ENCODE assay signal across 10 mouse cellular contexts in the genomic region with DNA sequence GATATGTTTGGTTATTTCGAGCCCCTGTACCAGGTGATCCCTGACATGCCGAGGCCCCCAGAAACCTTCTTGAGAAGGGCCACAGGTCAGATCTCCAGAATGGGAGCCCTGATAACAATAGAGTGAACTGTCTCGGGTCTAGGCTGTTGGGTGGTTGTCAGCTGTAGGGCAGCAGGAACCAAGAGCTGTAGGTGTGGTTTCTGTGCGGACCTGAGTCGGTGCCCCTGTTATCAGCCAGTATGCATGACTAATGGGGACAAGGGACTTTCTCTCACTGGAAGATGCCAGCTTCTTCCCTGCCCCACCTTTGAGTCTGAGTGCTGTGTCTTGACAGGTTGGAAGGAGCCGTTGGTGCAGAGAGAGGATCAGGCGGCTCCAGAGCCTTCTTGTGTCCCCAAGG. TPM values are rescaled to one million over a fixed set of nuclear protein-coding genes. Genes with fewer than 3 reads are reported as not detected.
A peak's percentile ranks its signal among the peaks of the same experiment; 100 is the strongest.
DNase-seq lines count a peak whose midpoint lies in the region; ATAC-seq lines count a peak whose summit lies in the region.
"Had no signal": no experiment of that assay in that cellular context is flagged by ENCODE, and none has a peak within 500 bp of the region (broad histone marks: within the 10 kb centered on the region; RNA-seq: fewer than 3 reads in every experiment).

No protein-coding gene starts in this region.

- peaks cover 37% of the 10 kb centered on the region for H3K4me1 ChIP-seq in kidney, embryonic 16.5 days (ENCODE audit: insufficient read depth, low read length)
- H3K4me1 ChIP-seq in brown adipose tissue, adult 24 weeks (ENCODE audit: control insufficient read depth, insufficient read depth, insufficient read length, low read length): peaks cover 7% of the 10 kb centered on the region

- no peak for DNase-seq in kidney, postnatal 14 days
- DNase-seq in right cerebral cortex, adult 2 months (ENCODE audit: low spot score in 2 of 2): no peak
- DNase-seq in layer of hippocampus, adult 18-20 months (ENCODE audit: low spot score in 2 of 2): no peak

- no peaks in the 10 kb centered on the region for H3K9me3 ChIP-seq in kidney, embryonic 16.5 days (ENCODE audit: low read length)
- H3K9me3 ChIP-seq: limb, embryonic 15.5 days; midbrain, embryonic 15.5 days had no signal

- H3K4me2 ChIP-seq in kidney, embryonic 16.5 days (replicated peaks; ENCODE audit: low read depth, low read length): peak overlapping the region; percentile 11; the same call in 1 of the 2 replicates
- H3K4me2 ChIP-seq: limb, embryonic 15.5 days; midbrain, embryonic 15.5 days had no signal

- H3K4me3 ChIP-seq in kidney, embryonic 16.5 days (ENCODE audit: low read length): no peak overlapping the region
- H3K4me3 ChIP-seq in brown adipose tissue, adult 24 weeks (ENCODE audit: insufficient read depth, low read depth, low read length): peak overlapping the region; percentile 66; the same call in 1 of the 2 replicates
- H3K4me3 ChIP-seq: limb, embryonic 15.5 days; midbrain, embryonic 15.5 days had no signal

- H3K27ac ChIP-seq in kidney, embryonic 16.5 days (ENCODE audit: low read length): no peak overlapping the region
- H3K27ac ChIP-seq in brown adipose tissue, adult 24 weeks (replicated peaks; ENCODE audit: low read depth, low read length): peak overlapping the region; percentile 6; the same call in 1 of the 2 replicates
- H3K27ac ChIP-seq: limb, embryonic 15.5 days; midbrain, embryonic 15.5 days had no signal

- ATAC-seq in kidney, embryonic 16.5 days (ENCODE audit: low FRiP score, low TSS enrichment): no peak
- ATAC-seq in erythroid progenitor cell, adult 5-6 weeks (replicated peaks; ENCODE audit: low FRiP score, poor library complexity, severe bottlenecking): peak; percentile 56
- peak; percentile 36 for ATAC-seq in megakaryocyte progenitor cell, adult 5-6 weeks (replicated peaks; ENCODE audit: poor library complexity)
- ATAC-seq: hindbrain, embryonic 16.5 days; midbrain, embryonic 15.5 days had no signal

- no peaks in the 10 kb centered on the region for H3K36me3 ChIP-seq in kidney, embryonic 16.5 days (ENCODE audit: insufficient read depth, low read length)
- H3K36me3 ChIP-seq: midbrain, embryonic 15.5 days had no signal

- no peaks in the 10 kb centered on the region; the same call in 1 of the 2 replicates for H3K27me3 ChIP-seq in kidney, embryonic 16.5 days (ENCODE audit: insufficient read depth, low read length)

- no peak overlapping the region for H3K9ac ChIP-seq in kidney, embryonic 16.5 days (replicated peaks; ENCODE audit: low read length)
- H3K9ac ChIP-seq: limb, embryonic 15.5 days; midbrain, embryonic 15.5 days had no signal

- 76% methylated on average over 7 of the region's 7 CpGs for WGBS in kidney, embryonic 16.5 days

RNA-seq across cellular contexts. Expression of a gene that starts 3.0 kb away (rescaled TPM):
- 28.7 and 29.9 TPM in 2 replicates for polyA plus RNA-seq in kidney, embryonic 16.5 days (2015; fragmentation: Nextera tagmentation; extraction: Ambion mirVana)
- 95.3 and 183 TPM in 2 replicates for polyA plus RNA-seq in brown adipose tissue, adult 24 weeks (2012; ENCODE audit: insufficient read depth, insufficient read length, missing spikeins)
- total RNA-seq in erythroid progenitor cell, adult 5-6 weeks (2015; ENCODE audit: low replicate concordance): 13.4 and 21.6 TPM in 2 replicates
- 25.6 and 60.5 TPM in 2 replicates for total RNA-seq in erythroid progenitor cell, adult 5-6 weeks (2017; ENCODE audit: low replicate concordance)
- total RNA-seq in megakaryocyte progenitor cell, adult 5-6 weeks (2015): 1.5 and 2.0 TPM in 2 replicates
- 5.0 and 7.2 TPM in 2 replicates for total RNA-seq in megakaryocyte progenitor cell, adult 5-6 weeks (2017)
- 10 to 100 TPM; 75.1 to 90.2 TPM for total RNA-seq in layer of hippocampus, adult 18-20 months (2021)

RNA-seq across cellular contexts. Expression of a gene that starts 3.0 kb away (rescaled TPM):
- polyA plus RNA-seq in kidney, embryonic 16.5 days (2015; fragmentation: Nextera tagmentation; extraction: Ambion mirVana): 8.2 and 8.7 TPM in 2 replicates
- polyA plus RNA-seq in brown adipose tissue, adult 24 weeks (2012; ENCODE audit: insufficient read depth, insufficient read length, missing spikeins): 6.1 and 6.2 TPM in 2 replicates
- 1.4 TPM in 1 of 2 replicates, not detected in the other for total RNA-seq in erythroid progenitor cell, adult 5-6 weeks (2015; ENCODE audit: low replicate concordance)
- total RNA-seq in erythroid progenitor cell, adult 5-6 weeks (2017; ENCODE audit: low replicate concordance): 3.1 TPM in 1 of 2 replicates, not detected in the other
- 0.17 TPM in 1 of 2 replicates, not detected in the other for total RNA-seq in megakaryocyte progenitor cell, adult 5-6 weeks (2015)
- not detected in 2 replicates for total RNA-seq in megakaryocyte progenitor cell, adult 5-6 weeks (2017)
- total RNA-seq in layer of hippocampus, adult 18-20 months (2021): 10 to 100 TPM; 11.0 TPM

RNA-seq across cellular contexts. Expression of a gene that starts 11.6 kb away (rescaled TPM):
- polyA plus RNA-seq in kidney, embryonic 16.5 days (2015; fragmentation: Nextera tagmentation; extraction: Ambion mirVana): 5.5 and 6.6 TPM in 2 replicates
- polyA plus RNA-seq in brown adipose tissue, adult 24 weeks (2012; ENCODE audit: insufficient read depth, insufficient read length, missing spikeins): 36.0 and 40.8 TPM in 2 replicates
- total RNA-seq in erythroid progenitor cell, adult 5-6 weeks (2015; ENCODE audit: low replicate concordance): 7.5 and 14.1 TPM in 2 replicates
- total RNA-seq in erythroid progenitor cell, adult 5-6 weeks (2017; ENCODE audit: low replicate concordance): 20.8 and 26.7 TPM in 2 replicates
- 10.7 and 13.0 TPM in 2 replicates for total RNA-seq in megakaryocyte progenitor cell, adult 5-6 weeks (2015)
- 21.2 and 27.9 TPM in 2 replicates for total RNA-seq in megakaryocyte progenitor cell, adult 5-6 weeks (2017)
- total RNA-seq in layer of hippocampus, adult 18-20 months (2021): 10 to 100 TPM; 53.7 to 57.3 TPM

RNA-seq across cellular contexts. Expression of a gene that starts 27.8 kb away (rescaled TPM):
- polyA plus RNA-seq in kidney, embryonic 16.5 days (2015; fragmentation: Nextera tagmentation; extraction: Ambion mirVana): 11.3 and 11.8 TPM in 2 replicates
- 3.2 and 4.2 TPM in 2 replicates for polyA plus RNA-seq in brown adipose tissue, adult 24 weeks (2012; ENCODE audit: insufficient read depth, insufficient read length, missing spikeins)
- total RNA-seq in erythroid progenitor cell, adult 5-6 weeks (2015; ENCODE audit: low replicate concordance): 1.8 and 3.8 TPM in 2 replicates
- total RNA-seq in erythroid progenitor cell, adult 5-6 weeks (2017; ENCODE audit: low replicate concordance): 5.9 and 13.0 TPM in 2 replicates
- total RNA-seq in megakaryocyte progenitor cell, adult 5-6 weeks (2015): 1.2 and 1.8 TPM in 2 replicates
- 3.5 and 3.9 TPM in 2 replicates for total RNA-seq in megakaryocyte progenitor cell, adult 5-6 weeks (2017)
- 10 to 100 TPM; 11.2 to 12.5 TPM for total RNA-seq in layer of hippocampus, adult 18-20 months (2021)
